Mouse (Mus musculus): ENCODE results near the gene Rap1gds1.

Gene Rap1gds1

DNA sequence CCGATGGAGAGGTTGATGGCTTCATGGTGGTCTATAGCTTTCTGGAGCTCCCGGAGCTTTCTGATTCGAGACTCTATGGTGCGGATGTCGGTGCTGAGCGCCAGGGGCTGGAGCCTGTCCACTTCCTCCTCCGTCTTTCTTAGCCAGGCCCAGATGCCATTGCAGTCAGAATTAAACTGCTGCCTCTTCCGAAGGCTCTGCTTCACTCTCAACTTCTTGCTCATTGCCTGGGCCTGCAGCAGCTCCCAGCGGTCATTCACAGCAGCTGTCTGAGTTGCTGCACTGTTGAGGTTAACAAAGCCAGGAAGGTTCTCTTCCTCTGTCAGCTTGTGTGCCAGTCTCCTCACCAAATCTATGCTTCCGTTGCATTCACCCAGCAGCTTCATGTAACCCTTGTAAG lies 137.8 kb downstream of the Rap1gds1 start:
- no peak for DNase-seq

- no peak for DNase-seq
Observed at GRCm38 (mm10) chr3:138936780-138937179, 138.2 kb downstream of the Rap1gds1 start.

GRCm38 (mm10) chr3:138927437-138927836 lies 147.6 kb downstream of the Rap1gds1 start:
- no peak for DNase-seq

GRCm38 (mm10) chr3:138926161-138926560 lies 148.8 kb downstream of the Rap1gds1 start:
- no peak for DNase-seq

DNA sequence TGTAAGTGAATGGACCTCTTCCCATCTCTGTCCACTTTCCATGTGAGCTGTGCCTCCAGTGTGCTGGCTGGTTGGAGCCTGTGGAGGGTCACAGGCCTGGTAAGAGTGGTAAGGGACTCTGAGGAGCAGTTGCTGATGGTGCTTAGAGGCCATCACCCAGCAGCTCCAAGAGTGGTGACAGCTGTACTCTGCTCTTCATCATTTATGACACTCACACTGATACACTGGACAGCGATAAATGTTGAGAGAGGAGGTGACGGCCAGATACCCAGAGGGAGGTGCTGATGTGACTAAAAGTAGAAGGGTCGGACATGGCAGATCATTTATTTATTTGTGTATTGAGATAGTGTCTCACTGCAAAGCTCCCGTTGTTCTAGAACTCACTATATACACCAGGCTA lies 156.8 kb downstream of the Rap1gds1 start:
- no peak for DNase-seq

- DNase-seq, result no peak
Observed at GRCm38 (mm10) chr3:138917016-138917415, 158.0 kb downstream of the Rap1gds1 start.

DNA sequence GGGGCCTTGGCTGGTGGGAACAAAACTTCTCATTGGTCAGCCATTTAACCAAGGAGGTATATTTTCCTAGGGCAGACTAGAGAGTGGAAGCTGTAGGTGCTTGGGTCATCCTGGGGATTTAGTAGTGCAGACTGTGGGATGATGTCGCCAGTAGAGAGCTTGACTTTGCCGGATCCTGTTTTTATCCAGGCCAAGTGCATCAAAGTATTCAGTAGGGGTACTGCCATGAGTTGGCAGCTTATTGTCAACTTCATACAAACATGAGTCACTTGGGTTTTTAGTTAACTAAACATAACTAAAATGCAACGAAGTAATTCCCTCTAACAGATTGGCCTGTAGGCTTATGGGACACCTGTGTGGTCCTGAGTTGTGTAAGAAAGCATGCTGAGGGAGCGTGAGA lies 158.4 kb downstream of the Rap1gds1 start:
- DNase-seq, result no peak

DNA sequence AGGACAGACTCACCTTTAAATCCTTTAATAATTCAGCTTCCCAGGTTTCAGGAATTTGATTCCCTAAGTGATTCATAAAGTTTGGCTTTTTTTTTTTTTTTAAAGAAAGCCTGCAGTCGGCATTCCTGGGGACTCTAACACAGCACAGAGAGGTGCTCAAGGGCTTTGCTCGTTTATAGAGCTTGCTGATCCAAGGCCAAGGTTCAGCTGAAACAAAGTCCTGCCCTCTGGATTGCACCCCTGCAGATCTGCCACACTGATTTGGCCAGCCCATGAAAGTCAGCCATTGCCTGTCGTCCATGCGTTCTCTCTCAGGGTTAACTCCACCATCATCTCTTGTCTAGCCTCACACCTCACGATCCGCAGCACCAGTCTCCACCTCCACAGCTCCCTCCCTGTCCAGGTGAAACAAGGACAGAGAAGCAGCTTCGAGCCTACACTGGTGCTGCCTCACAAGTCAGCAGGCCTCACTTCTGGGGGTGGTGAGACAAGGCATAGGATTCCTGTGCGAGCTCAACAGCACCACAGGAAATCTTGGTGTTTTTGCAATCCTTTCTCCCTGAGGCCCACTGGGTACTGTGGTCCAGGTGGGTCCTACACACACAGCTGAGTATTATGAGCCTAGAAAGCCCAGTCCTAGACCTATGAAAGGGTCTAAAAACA lies 160.2 kb downstream of the Rap1gds1 start:
- DNase-seq, result no peak

DNA sequence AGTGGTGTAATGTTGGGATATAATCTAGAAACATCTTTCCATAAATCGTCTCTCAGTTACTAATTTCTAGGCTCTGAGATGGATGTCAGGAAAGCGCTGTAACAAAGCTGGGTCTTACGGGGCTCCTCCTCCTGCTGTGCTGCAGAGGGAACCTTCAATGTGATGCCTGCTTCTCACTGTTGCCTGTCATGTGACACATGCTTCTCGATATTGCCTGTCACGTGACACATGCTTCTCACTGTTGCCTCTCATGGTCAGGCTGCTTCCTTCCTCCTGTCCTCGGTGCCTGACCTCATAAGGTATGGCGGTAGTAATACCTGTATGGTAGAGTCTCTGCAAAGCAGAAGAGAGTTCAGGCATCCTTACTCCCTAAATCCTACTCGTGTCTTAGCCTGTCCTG lies 162.5 kb downstream of the Rap1gds1 start:
- no peak for DNase-seq

GRCm38 (mm10) chr3:138909313-138909712 lies 165.7 kb downstream of the Rap1gds1 start:
- DNase-seq, result no peak

GRCm38 (mm10) chr3:138906112-138906880 lies 168.7 kb downstream of the Rap1gds1 start:
- DNase-seq, result peak; percentile 37 to 39

DNA sequence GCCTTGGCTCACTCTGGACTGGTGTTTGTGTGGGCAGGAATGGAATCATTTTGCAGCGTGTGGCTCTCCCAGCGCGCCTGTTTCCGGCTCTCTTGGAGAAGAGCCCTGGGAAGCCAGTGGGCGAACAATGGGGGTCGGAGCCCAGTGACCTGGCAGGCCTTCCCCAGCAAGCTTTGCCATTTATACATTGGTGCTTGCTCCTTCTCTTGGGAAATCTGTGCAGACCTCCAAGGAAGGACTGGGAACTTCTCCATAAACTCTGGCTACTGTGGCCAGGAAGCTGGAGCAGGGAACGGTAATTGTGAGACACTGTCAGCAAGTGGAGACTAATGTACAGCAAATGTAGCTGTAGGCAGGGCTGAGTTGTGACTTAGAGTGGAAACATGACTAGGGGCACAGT lies 169.3 kb downstream of the Rap1gds1 start:
- DNase-seq, result no peak

DNA sequence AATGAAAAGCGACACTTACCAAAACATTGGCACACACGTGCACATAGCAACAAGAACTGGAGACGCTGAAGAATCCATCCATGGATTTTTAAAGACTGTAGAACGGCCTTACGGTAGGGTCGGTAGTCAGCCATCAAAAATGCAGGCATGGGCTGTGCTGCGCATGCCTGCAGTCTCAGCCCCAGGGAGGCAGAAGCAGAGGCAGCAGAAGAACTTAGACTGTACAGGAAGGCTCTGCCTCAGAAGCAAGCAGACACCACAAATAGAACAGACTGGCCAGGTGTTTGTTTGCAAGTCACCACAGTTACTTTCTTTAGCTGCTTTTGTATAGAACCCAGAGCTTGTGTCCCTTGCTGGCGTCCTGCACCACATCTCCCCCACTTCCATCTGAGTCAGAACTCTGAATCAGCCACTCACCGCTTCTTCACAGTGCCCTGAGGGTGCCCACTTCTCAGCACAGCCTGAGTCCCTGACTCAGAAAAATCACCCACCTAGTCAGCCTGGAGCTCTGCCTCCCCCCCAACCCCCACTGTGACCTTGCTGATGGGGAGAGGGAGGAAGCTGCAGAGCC lies 174.3 kb downstream of the Rap1gds1 start:
- no peak for DNase-seq

- no peak for DNase-seq
Observed at GRCm38 (mm10) chr3:138898055-138898454, 176.9 kb downstream of the Rap1gds1 start.

- no peak for DNase-seq
Observed at GRCm38 (mm10) chr3:138897500-138897899, 177.5 kb downstream of the Rap1gds1 start.

DNA sequence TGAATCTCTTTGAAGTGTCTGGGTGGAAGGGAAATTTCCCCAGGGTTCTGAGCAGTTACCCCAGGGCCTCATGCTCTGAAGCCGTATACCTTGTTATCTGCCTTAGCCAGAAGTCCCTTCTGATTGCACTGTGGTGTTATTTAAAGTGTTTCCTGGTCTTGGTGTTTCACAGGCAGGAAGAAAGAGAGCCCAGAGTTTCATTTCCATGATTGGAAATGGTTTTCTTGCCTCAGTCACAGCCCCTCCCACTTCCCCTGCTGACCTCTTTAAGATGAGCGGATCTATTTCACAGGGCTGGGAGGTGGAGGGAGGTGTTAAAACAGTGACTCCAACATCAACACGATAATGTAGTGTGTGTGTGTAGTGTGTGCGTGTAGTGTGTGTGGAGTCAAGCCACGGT lies 181.5 kb downstream of the Rap1gds1 start:
- DNase-seq, result no peak

DNA sequence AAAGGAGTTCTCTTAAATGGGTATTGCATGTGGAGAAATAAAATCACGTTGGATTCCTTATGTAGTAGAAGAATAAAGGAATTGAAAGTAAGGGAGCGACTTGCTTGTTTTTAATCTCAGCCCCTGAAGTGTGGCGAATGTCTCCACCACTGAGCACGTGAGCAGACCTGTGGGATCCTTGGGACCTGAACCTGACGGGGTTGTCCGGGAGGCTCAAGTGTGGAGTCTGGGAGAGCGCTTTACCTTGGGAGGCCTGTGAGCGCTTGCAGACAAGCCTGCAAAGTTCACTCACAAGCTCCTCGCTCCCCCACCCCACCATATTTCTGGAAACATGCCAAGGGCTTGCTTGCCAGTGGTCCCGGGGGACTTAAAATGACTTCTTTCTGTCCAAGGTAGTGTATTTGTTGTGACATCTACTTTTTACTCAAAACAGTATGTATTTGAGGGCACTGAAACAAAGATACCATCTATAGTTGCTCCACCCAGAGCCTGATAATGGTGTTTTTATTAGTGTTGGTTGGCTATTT lies 185.2 kb downstream of the Rap1gds1 start:
- DNase-seq, result peak; percentile 4 to 16

DNA sequence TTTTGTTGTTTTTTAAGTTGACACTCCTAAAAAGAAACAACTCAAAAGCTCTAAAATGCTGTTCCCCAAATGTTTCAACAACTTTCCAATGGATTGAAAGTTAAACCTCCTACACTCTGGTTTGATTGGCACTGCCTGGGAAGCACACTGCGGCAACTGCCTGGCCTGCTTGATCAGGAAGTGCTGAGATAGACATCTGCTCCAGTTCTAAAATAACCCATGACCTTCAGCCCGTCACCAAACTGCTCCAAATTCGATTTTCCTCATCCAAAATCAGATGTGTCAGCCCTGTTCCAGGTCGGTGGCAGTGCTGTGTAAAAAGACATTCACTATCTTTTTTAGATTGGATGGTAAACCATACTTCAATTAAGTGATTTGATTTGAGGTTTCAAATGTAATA lies 185.8 kb downstream of the Rap1gds1 start:
- no peak for DNase-seq

- no peak for DNase-seq
Observed at GRCm38 (mm10) chr3:138886121-138886520, 188.9 kb downstream of the Rap1gds1 start.

DNA sequence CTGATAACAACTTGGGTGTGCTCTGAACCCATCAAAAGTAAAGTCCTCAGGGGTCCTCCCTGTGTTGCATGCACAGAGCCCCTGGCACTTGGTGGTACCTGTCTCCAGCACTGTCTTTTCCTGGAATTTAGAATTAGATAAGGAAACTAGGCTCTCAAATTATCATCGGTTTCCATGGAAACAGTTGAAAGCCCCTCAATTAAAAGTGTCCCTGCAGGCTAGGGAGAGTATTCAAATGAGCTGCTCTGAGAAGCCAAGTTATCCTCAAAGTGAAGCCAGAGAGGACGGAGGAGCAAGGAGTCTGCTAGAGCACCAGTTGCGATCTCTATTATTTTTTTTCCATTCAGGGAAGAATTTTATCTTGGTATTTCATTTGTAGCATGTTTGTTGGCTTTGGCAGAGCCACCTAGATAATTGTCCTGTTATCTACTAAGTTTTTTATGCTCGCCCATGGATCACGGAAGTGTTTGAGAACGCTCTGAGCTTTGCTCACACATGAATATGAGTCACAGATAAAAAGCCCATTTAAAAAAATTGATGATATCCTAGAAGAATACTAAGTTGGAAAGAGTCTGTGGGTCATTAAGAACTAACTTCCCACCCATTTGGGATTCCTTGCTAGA lies 193.2 kb downstream of the Rap1gds1 start:
- no peak for DNase-seq

GRCm38 (mm10) chr3:138880999-138881724 lies 193.8 kb downstream of the Rap1gds1 start:
- no peak for DNase-seq

DNA sequence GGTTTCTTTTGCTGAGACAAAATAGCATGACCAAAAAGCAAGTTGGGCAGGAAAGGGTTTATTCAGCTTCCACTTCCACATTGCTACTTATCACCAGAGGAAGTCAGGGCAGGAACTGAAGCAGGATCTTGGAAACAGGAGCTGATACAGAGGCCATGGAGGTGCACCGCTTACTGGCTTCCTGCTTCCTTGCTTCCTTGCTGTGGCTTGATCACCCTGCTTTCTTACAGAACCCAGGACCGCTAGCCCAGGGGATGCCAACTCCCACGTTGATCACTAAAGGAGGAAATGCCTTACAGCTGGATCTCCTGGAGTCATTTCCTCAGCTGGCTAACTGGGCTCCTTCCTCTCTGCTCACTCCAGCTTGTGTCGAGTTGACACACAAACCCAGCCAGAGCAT lies 197.3 kb downstream of the Rap1gds1 start:
- no peak for DNase-seq

- no peak for DNase-seq
Observed at GRCm38 (mm10) chr3:138876931-138877361, 198.1 kb downstream of the Rap1gds1 start.

Measured in B cell, adult 2 months (primary cell).